Comparison of ENCODE assay signal across 8 mouse cellular contexts in genomic region chr10:5823740-5824491, GRCm38 (mm10). TPM values are rescaled to one million over a fixed set of nuclear protein-coding genes. Genes with fewer than 3 reads are reported as not detected.
DNase-seq lines count a peak whose midpoint lies in the region; ATAC-seq lines count a peak whose summit lies in the region.

Gene Mtrf1l, minus strand, starts transcription at chr10:5823910.

- under 1% methylated on average over 47 of the region's 47 CpGs for WGBS in heart, embryonic 14.5 days
- WGBS in liver, embryonic 13.5 days (ENCODE audit: insufficient replicate concordance), result under 1% methylated on average over 47 of the region's 47 CpGs
- under 1% methylated on average over 47 of the region's 47 CpGs for WGBS in stomach, embryonic 16.5 days

- peak; percentile 99 for DNase-seq in c-Kit-negative CD71-positive TER-119-positive erythroid progenitor cells, embryonic 14.5 days (ENCODE audit: low read depth, low spot score)
- DNase-seq in fibroblast of lung, adult 2 months (ENCODE audit: low read depth), result peak; percentile 94
- DNase-seq in kidney, postnatal 14 days, result peak; percentile 99
- DNase-seq in liver, embryonic 13.5 days, result peak; percentile 99
- DNase-seq in neural tube, embryonic 10.5 days (ENCODE audit: extremely low spot score, low spot score), result peak; percentile 97

- ATAC-seq in CD4-positive, CD25-positive, alpha-beta regulatory T cell, adult 4 months, result peak; percentile 79
- peak; percentile 99 for ATAC-seq in heart, embryonic 14.5 days (ENCODE audit: insufficient number of reproducible peaks, insufficient read depth, low FRiP score, low read depth)
- ATAC-seq in liver, embryonic 13.5 days (ENCODE audit: low read depth), result peak; percentile 93
- ATAC-seq in stomach, embryonic 16.5 days (ENCODE audit: insufficient read depth, low FRiP score), result peak; percentile 96

- H3K27ac ChIP-seq in heart, embryonic 14.5 days (replicated peaks in 1 of 2; ENCODE audit: control insufficient read depth in 1 of 2, insufficient read depth in 1 of 2, low read depth in 2 of 2, low read length in 2 of 2), result peak within 1 kb of the TSS; percentile 95 to 96
- peak within 1 kb of the TSS; percentile 92 for H3K27ac ChIP-seq in liver, embryonic 13.5 days
- H3K27ac ChIP-seq in stomach, embryonic 16.5 days (ENCODE audit: low read length), result peak within 1 kb of the TSS; percentile 96

- H3K36me3 ChIP-seq in heart, embryonic 14.5 days (ENCODE audit: control insufficient read depth, insufficient read depth, low read length), result peaks cover 26% of the 10 kb centered on the region
- peaks cover 25% of the 10 kb centered on the region for H3K36me3 ChIP-seq in liver, embryonic 13.5 days
- H3K36me3 ChIP-seq in stomach, embryonic 16.5 days (ENCODE audit: control insufficient read depth, insufficient read depth, low read length), result peaks cover 7% of the 10 kb centered on the region; the same call in 1 of the 2 replicates

- peak within 1 kb of the TSS; percentile 91 for H3K9ac ChIP-seq in heart, embryonic 14.5 days (ENCODE audit: low read length)
- H3K9ac ChIP-seq in liver, embryonic 13.5 days, result peak within 1 kb of the TSS; percentile 94
- peak within 1 kb of the TSS; percentile 99 for H3K9ac ChIP-seq in stomach, embryonic 16.5 days (ENCODE audit: low read length)

- H3K4me1 ChIP-seq in heart, embryonic 14.5 days (ENCODE audit: control insufficient read depth in 2 of 2, insufficient read depth in 2 of 2, low read length in 2 of 2), result peaks cover 7 to 8% of the 10 kb centered on the region in 2 experiments
- peaks cover 43% of the 10 kb centered on the region for H3K4me1 ChIP-seq in liver, embryonic 13.5 days (replicated peaks)
- H3K4me1 ChIP-seq in stomach, embryonic 16.5 days (ENCODE audit: control insufficient read depth, insufficient read depth, low read length), result peaks cover 15% of the 10 kb centered on the region

- no peaks in the 10 kb centered on the region for H3K27me3 ChIP-seq in heart, embryonic 14.5 days (ENCODE audit: control insufficient read depth, insufficient read depth, low read length)
- no peaks in the 10 kb centered on the region for H3K27me3 ChIP-seq in liver, embryonic 13.5 days
- no peaks in the 10 kb centered on the region for H3K27me3 ChIP-seq in stomach, embryonic 16.5 days (ENCODE audit: control insufficient read depth, insufficient read depth, low read length)

- H3K9me3 ChIP-seq in heart, embryonic 14.5 days (ENCODE audit: control insufficient read depth, low read length), result no peaks in the 10 kb centered on the region
- no peaks in the 10 kb centered on the region for H3K9me3 ChIP-seq in liver, embryonic 13.5 days (replicated peaks)
- no peaks in the 10 kb centered on the region for H3K9me3 ChIP-seq in stomach, embryonic 16.5 days (replicated peaks; ENCODE audit: control insufficient read depth, low read length)

- peak within 1 kb of the TSS; percentile 94 for H3K4me2 ChIP-seq in heart, embryonic 14.5 days (ENCODE audit: low read length)
- H3K4me2 ChIP-seq in liver, embryonic 13.5 days, result peak within 1 kb of the TSS; percentile 98
- H3K4me2 ChIP-seq in stomach, embryonic 16.5 days (ENCODE audit: low read depth, low read length), result peak within 1 kb of the TSS; percentile 82

- H3K4me3 ChIP-seq in heart, embryonic 14.5 days (ENCODE audit: control insufficient read depth in 1 of 2, insufficient read depth in 1 of 2, low read depth in 1 of 2, low read length in 2 of 2), result peak within 1 kb of the TSS; percentile 88 to 98
- H3K4me3 ChIP-seq in liver, embryonic 13.5 days (replicated peaks), result peak within 1 kb of the TSS; percentile 97
- peak within 1 kb of the TSS; percentile 97 for H3K4me3 ChIP-seq in stomach, embryonic 16.5 days (replicated peaks; ENCODE audit: low read length)

RNA-seq across cellular contexts. Expression of gene Mtrf1l, which starts in this region (rescaled TPM):
- polyA plus RNA-seq in CD4-positive, CD25-positive, alpha-beta regulatory T cell, adult 4 months (2017; shearing (Covaris generic)), result 1 to 10 TPM; 7.3 to 8.0 TPM
- 13.3 and 15.9 TPM in 2 replicates for polyA plus RNA-seq in heart, embryonic 14.5 days (2014; fragmentation: Nextera tagmentation; extraction: Ambion mirVana)
- polyA plus RNA-seq in liver, embryonic 13.5 days (2015; fragmentation: Nextera tagmentation; extraction: Ambion mirVana), result 7.1 and 7.4 TPM in 2 replicates
- 12.9 and 14.2 TPM in 2 replicates for polyA plus RNA-seq in stomach, embryonic 16.5 days (2015; fragmentation: Nextera tagmentation; extraction: Ambion mirVana)

Comparison
In these comparisons a context has a peak if more than half of its experiments do, and no peak if none do; other contexts are left out.
1. Peak in every context shown above with its lines: DNase-seq, ATAC-seq, H3K4me3 ChIP-seq and H3K27ac ChIP-seq.